Mouse (Mus musculus) liver, embryonic 11.5 days (tissue): ENCODE data around the gene Mroh9. TPM values are rescaled to one million over a fixed set of nuclear protein-coding genes. Genes with fewer than 3 reads are reported as not detected.

Experiments used
- ATAC-seq: fragments of 200-750 bp; cut with Nextera tagmentation; replicated peaks from 2 replicates; pipeline ENCODE4 v1.8.0; 2017; ENCODE audit warnings: moderate number of reproducible peaks, mild to moderate bottlenecking, moderate TSS enrichment, moderate library complexity; ENCODE audit not compliant: low FRiP score
- DNase-seq: peaks from one replicate; pipeline ENCODE4 v3.0.0-alpha.2; 2017; ENCODE audit warnings: low spot score
- H3K27ac ChIP-seq: fragments of 300-500 bp; sonication (generic); 2 replicates; pipeline ENCODE4 v1.5.1; 2014; ENCODE audit warnings: mild to moderate bottlenecking, low read depth, low read length, control low read depth
- H3K27me3 ChIP-seq: fragments of 300-500 bp; sonication (generic); replicated peaks from 2 replicates; pipeline ENCODE4 v1.6.1; 2014; ENCODE audit warnings: low read length, mixed read lengths; ENCODE audit not compliant: control insufficient read depth, insufficient read depth
- H3K36me3 ChIP-seq: fragments of 300-500 bp; sonication (generic); 2 replicates; pipeline ENCODE4 v1.6.1; 2014; ENCODE audit warnings: mild to moderate bottlenecking, low read length, moderate library complexity, mixed read lengths; ENCODE audit not compliant: control insufficient read depth, insufficient read depth
- H3K4me1 ChIP-seq: fragments of 300-500 bp; sonication (generic); replicated peaks from 2 replicates; pipeline ENCODE4 v1.6.1; 2014; ENCODE audit warnings: low read length, mixed read lengths; ENCODE audit not compliant: control insufficient read depth, insufficient read depth
- H3K4me2 ChIP-seq: fragments of 300-500 bp; sonication (generic); 2 replicates; pipeline ENCODE4 v1.6.1; 2014; ENCODE audit warnings: mild to moderate bottlenecking, control low read depth, moderate library complexity
- H3K4me3 ChIP-seq: fragments of 300-500 bp; sonication (generic); 2 replicates; pipeline ENCODE4 v1.5.1; 2014; ENCODE audit warnings: low read depth, low read length, control low read depth
- H3K9ac ChIP-seq: fragments of 300-500 bp; sonication (generic); 2 replicates; pipeline ENCODE4 v1.6.1; 2014; ENCODE audit warnings: low read depth, low read length, control low read depth
- H3K9me3 ChIP-seq: fragments of 300-500 bp; sonication (generic); 2 replicates; pipeline ENCODE4 v1.6.1; 2016; ENCODE audit warnings: low read length, inconsistent platforms, mixed read lengths; ENCODE audit not compliant: control insufficient read depth
- WGBS: fragments of 180-500 bp; shearing (Covaris S2); extraction: QIAGEN DNeasy Blood & Tissue Kit; methylation state at CpG from one replicate; pipeline ENCODE4 v1.1.7; 2014; 5-methylcytosine and 5-hydroxymethylcytosine counted together
- polyA plus RNA-seq: library from polyadenylated mRNA; unstranded; fragments of >200 nt; fragmentation: Nextera tagmentation; extraction: Ambion mirVana; gene quantifications from 2 replicates; pipeline ENCODE4 v1.2.1, GENCODE M21; 2014

Gene Mroh9
- polyA plus RNA-seq, 1 experiment from 2014 or later = not detected

GRCm38 (mm10) chr1:162987546-162987945 is 97.9 kb downstream of the Mroh9 start:
- Histone ChIP-seq H3K27ac (no peak overlapping the region), H3K4me2 (no peak overlapping the region), H3K9me3 (no peaks in the 10 kb centered on the region), H3K36me3 (no peaks in the 10 kb centered on the region), H3K9ac (no peak overlapping the region), H3K4me3 (no peak overlapping the region), H3K27me3 (no peaks in the 10 kb centered on the region), H3K4me1 (no peaks in the 10 kb centered on the region)
- no peak for ATAC-seq
- WGBS = 83% methylated on average over 3 of the region's 3 CpGs
- no peak for DNase-seq

DNA sequence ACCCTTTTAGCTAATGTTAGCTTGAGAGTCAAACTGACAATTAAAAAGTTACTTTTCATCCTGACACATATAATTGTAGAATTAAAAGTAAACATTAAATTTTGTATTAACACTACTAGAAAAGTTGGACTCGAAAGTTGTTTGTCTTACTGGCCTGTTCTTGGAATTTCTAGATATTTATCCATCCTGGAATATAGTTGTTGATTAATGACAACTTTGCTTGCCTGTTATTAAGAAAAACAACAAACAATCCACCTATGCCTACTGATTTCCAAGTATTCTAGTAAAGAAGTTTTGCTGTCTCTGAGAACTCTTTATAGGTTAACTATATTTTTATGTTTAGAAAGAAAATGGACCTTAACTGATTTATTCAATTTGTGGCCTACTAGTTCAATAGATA is 98.7 kb downstream of the Mroh9 start:
- Histone ChIP-seq H3K36me3 (no peaks in the 10 kb centered on the region), H3K9me3 (no peaks in the 10 kb centered on the region), H3K4me3 (no peak overlapping the region), H3K27me3 (no peaks in the 10 kb centered on the region), H3K4me1 (no peaks in the 10 kb centered on the region), H3K4me2 (no peak overlapping the region), H3K9ac (no peak overlapping the region), H3K27ac (no peak overlapping the region)
- WGBS = 84% methylated on average over 1 of the region's 1 CpGs
- DNase-seq (no peak), ATAC-seq (no peak)

DNA sequence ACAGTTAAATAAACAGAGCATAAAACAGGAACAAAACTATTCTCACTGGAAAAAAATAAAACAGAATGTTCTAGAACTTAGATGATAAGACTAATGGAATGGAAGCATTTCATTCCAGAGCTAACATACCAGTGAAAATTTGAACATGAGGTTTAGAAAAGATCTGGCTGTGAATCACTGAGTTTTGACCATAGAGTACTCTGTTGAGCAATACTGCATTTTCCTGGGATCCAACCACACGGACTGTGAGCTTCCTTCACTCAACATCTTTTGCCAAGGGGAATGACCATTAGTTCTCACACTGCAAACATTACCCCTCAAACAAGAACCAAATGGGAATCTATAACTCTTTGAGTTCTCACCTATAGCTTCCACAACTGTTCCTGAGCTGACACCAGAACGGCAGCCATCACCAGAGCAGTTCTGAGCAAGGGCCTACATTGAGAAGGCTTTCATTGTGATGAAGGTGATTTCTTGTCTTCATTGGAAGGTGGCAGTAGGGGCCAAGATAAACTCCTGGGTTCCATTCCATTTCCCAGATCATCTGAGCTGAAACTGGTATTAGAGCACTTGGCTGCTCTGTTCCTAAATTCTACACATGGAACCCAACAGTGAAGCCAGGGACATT is 99.2 kb downstream of the Mroh9 start:
- H3K27ac ChIP-seq = no peak overlapping the region
- H3K4me2 ChIP-seq = no peak overlapping the region
- no peak for DNase-seq
- H3K4me3 ChIP-seq = no peak overlapping the region
- no peaks in the 10 kb centered on the region for H3K27me3 ChIP-seq
- no peak overlapping the region for H3K9ac ChIP-seq
- ATAC-seq = no peak
- no peaks in the 10 kb centered on the region for H3K36me3 ChIP-seq
- H3K4me1 ChIP-seq = no peaks in the 10 kb centered on the region
- 74% methylated on average over 2 of the region's 2 CpGs for WGBS
- H3K9me3 ChIP-seq = no peaks in the 10 kb centered on the region

- Histone ChIP-seq H3K9me3 (no peaks in the 10 kb centered on the region), H3K36me3 (no peaks in the 10 kb centered on the region), H3K4me2 (no peak within 1 kb of the TSS), H3K27ac (no peak within 1 kb of the TSS), H3K4me1 (no peaks in the 10 kb centered on the region), H3K27me3 (no peaks in the 10 kb centered on the region), H3K9ac (no peak within 1 kb of the TSS), H3K4me3 (no peak within 1 kb of the TSS)
- ATAC-seq = no peak
- 58% methylated on average over 1 of the region's 1 CpGs for WGBS
- no peak for DNase-seq
Measured at GRCm38 (mm10) chr1:162984428-162984827, 101.0 kb downstream of the Mroh9 start, which contains the start of gene Fmo3. Gene Fmo3 (minus strand): TSS chr1:162984528.

Other genes with a start within 250 kb of the Mroh9 start
- gene Fmo1, start 219.1 kb downstream of the Mroh9 start, polyA plus RNA-seq = 3.1 and 4.7 TPM in 2 replicates
- not detected in 2 replicates for gene Fmo2, start 186.9 kb downstream of the Mroh9 start, polyA plus RNA-seq
- not detected in 2 replicates for gene Fmo6, start 148.2 kb downstream of the Mroh9 start, polyA plus RNA-seq
- gene Fmo3, start 101.1 kb downstream of the Mroh9 start, polyA plus RNA-seq = not detected in 2 replicates
- 3.0 and 3.3 TPM in 2 replicates for gene Prrx1, start 228.0 kb upstream of the Mroh9 start, polyA plus RNA-seq